8 mouse cellular contexts compared by ENCODE assay signal in the genomic region with DNA sequence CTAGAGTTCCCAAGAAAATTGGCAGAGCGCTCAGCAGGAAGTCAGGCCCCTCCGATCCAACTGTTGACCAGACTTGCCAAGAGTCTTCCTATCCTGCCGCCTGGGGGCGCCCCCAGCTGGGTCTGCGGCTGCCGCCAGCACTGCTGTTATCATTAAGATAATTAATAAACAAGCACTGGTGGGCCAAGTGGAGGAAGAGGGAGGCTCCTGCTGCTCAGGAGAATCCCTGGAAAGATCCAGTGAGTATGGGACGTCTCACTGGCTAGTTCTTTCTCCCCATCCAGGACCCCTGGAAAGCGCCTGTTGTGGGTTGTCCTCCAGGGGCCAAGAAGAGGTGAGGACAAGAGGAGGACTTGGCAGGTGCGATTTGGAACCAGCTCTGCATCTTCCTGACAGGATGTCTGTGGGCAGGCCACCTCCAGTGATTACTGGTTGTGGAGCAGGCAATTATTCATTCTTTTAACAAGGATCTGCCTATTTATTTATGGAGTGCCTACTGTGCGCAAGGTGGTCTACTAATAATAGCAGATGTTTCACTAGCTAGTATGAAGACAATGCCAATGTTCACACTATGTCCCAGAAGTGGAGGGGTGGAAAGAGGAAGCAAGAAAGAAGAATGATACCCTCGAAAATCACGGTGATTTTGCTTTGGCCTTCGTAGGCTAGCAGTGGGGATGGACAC. TPM values are rescaled to one million over a fixed set of nuclear protein-coding genes. Genes with fewer than 3 reads are reported as not detected.
DNase-seq lines count a peak whose midpoint lies in the region; ATAC-seq and TF ChIP-seq lines count a peak whose summit lies in the region.

No protein-coding gene starts in this region.

- 17% methylated on average over 13 of the region's 13 CpGs for WGBS in kidney, embryonic 14.5 days
- 12% methylated on average over 13 of the region's 13 CpGs for WGBS in embryonic facial prominence, embryonic 15.5 days
- 9% methylated on average over 13 of the region's 13 CpGs for WGBS in hindbrain, embryonic 13.5 days

- peak; percentile 24 for DNase-seq in kidney, adult 11 months
- DNase-seq in adrenal gland, postnatal 10 days: peak; percentile 82
- DNase-seq in liver: peak; percentile 69
- peak; percentile 76 for DNase-seq in thymus, postnatal 4 days

- no peaks in the 10 kb centered on the region for H3K36me3 ChIP-seq in kidney, embryonic 14.5 days (ENCODE audit: control insufficient read depth, insufficient read depth, low read length)
- no peaks in the 10 kb centered on the region for H3K36me3 ChIP-seq in embryonic facial prominence, embryonic 15.5 days
- no peaks in the 10 kb centered on the region for H3K36me3 ChIP-seq in hindbrain, embryonic 13.5 days
- no peaks in the 10 kb centered on the region for H3K36me3 ChIP-seq in myocyte (ENCODE audit: control insufficient read depth, insufficient read depth)

- H3K9ac ChIP-seq in kidney, embryonic 14.5 days (ENCODE audit: low read depth, low read length): no peak overlapping the region
- no peak overlapping the region for H3K9ac ChIP-seq in embryonic facial prominence, embryonic 15.5 days
- no peak overlapping the region for H3K9ac ChIP-seq in hindbrain, embryonic 13.5 days

- no peaks in the 10 kb centered on the region for H3K79me2 ChIP-seq in myocyte (ENCODE audit: control insufficient read depth, insufficient read depth)

- peaks cover 12% of the 10 kb centered on the region for H3K27me3 ChIP-seq in kidney, embryonic 14.5 days (ENCODE audit: control insufficient read depth, insufficient read depth, low read length)
- peaks cover 18% of the 10 kb centered on the region for H3K27me3 ChIP-seq in embryonic facial prominence, embryonic 15.5 days
- peaks cover 43% of the 10 kb centered on the region for H3K27me3 ChIP-seq in hindbrain, embryonic 13.5 days
- H3K27me3 ChIP-seq in myocyte (ENCODE audit: control insufficient read depth, insufficient read depth, insufficient read length): peaks cover 4% of the 10 kb centered on the region

- H3K9me3 ChIP-seq in kidney, embryonic 14.5 days (ENCODE audit: control insufficient read depth, low read length): no peaks in the 10 kb centered on the region
- H3K9me3 ChIP-seq in embryonic facial prominence, embryonic 15.5 days (replicated peaks): no peaks in the 10 kb centered on the region
- no peaks in the 10 kb centered on the region for H3K9me3 ChIP-seq in hindbrain, embryonic 13.5 days

- H3ac ChIP-seq in myocyte (ENCODE audit: control insufficient read depth, insufficient read length): no peak overlapping the region

- no peak for TF ChIP-seq POLR2A in myocyte (IDR thresholded peaks at IDR 0.05; ENCODE audit: insufficient read length, low read depth)

- H3K4me1 ChIP-seq in kidney, embryonic 14.5 days (ENCODE audit: control insufficient read depth, insufficient read depth, low read length): peaks cover 19% of the 10 kb centered on the region; the same call in 1 of the 2 replicates
- H3K4me1 ChIP-seq in embryonic facial prominence, embryonic 15.5 days: peaks cover 36% of the 10 kb centered on the region
- peaks cover 45% of the 10 kb centered on the region for H3K4me1 ChIP-seq in hindbrain, embryonic 13.5 days (replicated peaks)

- H3K4me3 ChIP-seq in kidney, embryonic 14.5 days (ENCODE audit: low read length): no peak overlapping the region
- peak overlapping the region; percentile 75; the same call in 1 of the 2 replicates for H3K4me3 ChIP-seq in embryonic facial prominence, embryonic 15.5 days (replicated peaks)
- H3K4me3 ChIP-seq in hindbrain, embryonic 13.5 days: peak overlapping the region; percentile 80
- peak overlapping the region; percentile 24 for H3K4me3 ChIP-seq in myocyte

- ATAC-seq in kidney, embryonic 14.5 days (ENCODE audit: low FRiP score, low TSS enrichment): no peak
- ATAC-seq in embryonic facial prominence, embryonic 15.5 days (ENCODE audit: insufficient number of reproducible peaks, low FRiP score, low TSS enrichment, low read depth): no peak
- ATAC-seq in hindbrain, embryonic 13.5 days (ENCODE audit: low FRiP score): no peak

- H3K4me2 ChIP-seq in kidney, embryonic 14.5 days (replicated peaks; ENCODE audit: low read depth, low read length): no peak overlapping the region
- H3K4me2 ChIP-seq in embryonic facial prominence, embryonic 15.5 days (replicated peaks): peak overlapping the region; percentile 92; the same call in 1 of the 2 replicates
- peak overlapping the region; percentile 96; the same call in 1 of the 2 replicates for H3K4me2 ChIP-seq in hindbrain, embryonic 13.5 days
- H3K4me2 ChIP-seq in myocyte (ENCODE audit: low read depth): no peak overlapping the region

- no peak overlapping the region for H3K27ac ChIP-seq in kidney, embryonic 14.5 days (ENCODE audit: low read depth, low read length)
- H3K27ac ChIP-seq in embryonic facial prominence, embryonic 15.5 days (replicated peaks): no peak overlapping the region
- H3K27ac ChIP-seq in hindbrain, embryonic 13.5 days: no peak overlapping the region

TF ChIP-seq in myocyte, 11 proteins besides CTCF, POLR2A, EP300 and RAD21:
- no peak for TF ChIP-seq MAX (IDR thresholded peaks at IDR 0.05; ENCODE audit: low read depth)
- TF ChIP-seq USF1 (IDR thresholded peaks at IDR 0.05; ENCODE audit: low read depth): no peak
- TF ChIP-seq TCF12 (IDR thresholded peaks at IDR 0.05; ENCODE audit: insufficient read depth, poor library complexity, severe bottlenecking): no peak
- TF ChIP-seq POLR2AphosphoS2 (IDR thresholded peaks at IDR 0.05; ENCODE audit: insufficient read length, low read depth): no peak
- no peak for TF ChIP-seq REST (IDR thresholded peaks at IDR 0.05; ENCODE audit: insufficient read depth, insufficient read length)
- no peak for TF ChIP-seq SRF (IDR thresholded peaks at IDR 0.05; ENCODE audit: control insufficient read depth, insufficient read length, low read depth)
- TF ChIP-seq MYOG (IDR thresholded peaks at IDR 0.05; ENCODE audit: control insufficient read depth in 1 of 3, insufficient read depth in 1 of 3, insufficient read length in 2 of 3, low read depth in 2 of 3): no peak
- TF ChIP-seq MYOD1 (IDR thresholded peaks at IDR 0.05; ENCODE audit: control insufficient read depth in 1 of 3, insufficient read length in 2 of 3, low read depth in 2 of 3): no peak
- no peak for TF ChIP-seq CEBPB (IDR thresholded peaks at IDR 0.05; ENCODE audit: insufficient read depth, poor library complexity, severe bottlenecking)
- no peak for TF ChIP-seq E2F4 (IDR thresholded peaks at IDR 0.05; ENCODE audit: insufficient read depth)
- TF ChIP-seq TCF3 (IDR thresholded peaks at IDR 0.05; ENCODE audit: insufficient read length, low read depth): no peak

RNA-seq across cellular contexts. Expression of a gene that starts 0.9 kb away (rescaled TPM):
- polyA plus RNA-seq in kidney, embryonic 14.5 days (2014; fragmentation: Nextera tagmentation; extraction: Ambion mirVana): 10.2 and 13.8 TPM in 2 replicates
- 1 to 10 TPM; 6.0 to 8.8 TPM for total RNA-seq in adrenal gland, postnatal 10 days (2021)
- polyA plus RNA-seq in embryonic facial prominence, embryonic 15.5 days (2015; fragmentation: Nextera tagmentation; extraction: Ambion mirVana): 31.2 and 31.8 TPM in 2 replicates
- polyA plus RNA-seq in hindbrain, embryonic 13.5 days (2015; fragmentation: Nextera tagmentation; extraction: Ambion mirVana): 19.4 and 20.0 TPM in 2 replicates
- 6.0 TPM for polyA plus RNA-seq in myocyte (2012; fragmentation: generic; extraction: Trizol)

RNA-seq across cellular contexts. Expression of a gene that starts 11.1 kb away (rescaled TPM):
- polyA plus RNA-seq in kidney, embryonic 14.5 days (2014; fragmentation: Nextera tagmentation; extraction: Ambion mirVana): 19.4 and 30.6 TPM in 2 replicates
- 10 to 100 TPM; 17.0 to 21.6 TPM for total RNA-seq in adrenal gland, postnatal 10 days (2021)
- polyA plus RNA-seq in embryonic facial prominence, embryonic 15.5 days (2015; fragmentation: Nextera tagmentation; extraction: Ambion mirVana): 24.5 and 25.8 TPM in 2 replicates
- polyA plus RNA-seq in hindbrain, embryonic 13.5 days (2015; fragmentation: Nextera tagmentation; extraction: Ambion mirVana): 22.2 and 22.6 TPM in 2 replicates
- 13.7 TPM for polyA plus RNA-seq in myocyte (2012; fragmentation: generic; extraction: Trizol)

RNA-seq across cellular contexts. Expression of a gene that starts 38.2 kb away (rescaled TPM):
- polyA plus RNA-seq in kidney, embryonic 14.5 days (2014; fragmentation: Nextera tagmentation; extraction: Ambion mirVana): 0.50 and 0.72 TPM in 2 replicates
- 1 to 10 TPM in 1 of 2 experiments, under 1 TPM in 1; 0.57 to 1.3 TPM for total RNA-seq in adrenal gland, postnatal 10 days (2021)
- polyA plus RNA-seq in embryonic facial prominence, embryonic 15.5 days (2015; fragmentation: Nextera tagmentation; extraction: Ambion mirVana): 0.24 and 0.49 TPM in 2 replicates
- polyA plus RNA-seq in hindbrain, embryonic 13.5 days (2015; fragmentation: Nextera tagmentation; extraction: Ambion mirVana): 0.91 and 1.4 TPM in 2 replicates
- not detected for polyA plus RNA-seq in myocyte (2012; fragmentation: generic; extraction: Trizol)

RNA-seq across cellular contexts. Expression of a gene that starts 56.2 kb away (rescaled TPM):
- polyA plus RNA-seq in kidney, embryonic 14.5 days (2014; fragmentation: Nextera tagmentation; extraction: Ambion mirVana): 0.87 and 1.7 TPM in 2 replicates
- 10 to 100 TPM in 1 of 2 experiments, 1 to 10 TPM in 1; 9.8 to 12.4 TPM for total RNA-seq in adrenal gland, postnatal 10 days (2021)
- polyA plus RNA-seq in embryonic facial prominence, embryonic 15.5 days (2015; fragmentation: Nextera tagmentation; extraction: Ambion mirVana): 1.7 and 2.0 TPM in 2 replicates
- 0.17 and 0.21 TPM in 2 replicates for polyA plus RNA-seq in hindbrain, embryonic 13.5 days (2015; fragmentation: Nextera tagmentation; extraction: Ambion mirVana)
- 0.14 TPM for polyA plus RNA-seq in myocyte (2012; fragmentation: generic; extraction: Trizol)

Comparison
In these comparisons a context has a peak if more than half of its experiments do, and no peak if none do; other contexts are left out.
1. DNase-seq: peak in every context shown above with its lines; median percentile 82 in adrenal gland, postnatal 10 days; 76 in thymus, postnatal 4 days; 69 in liver; 24 in kidney, adult 11 months.
2. H3K4me2 ChIP-seq: peak in embryonic facial prominence, embryonic 15.5 days (single experiment) and hindbrain, embryonic 13.5 days (single experiment); none in kidney, embryonic 14.5 days (single experiment) and myocyte (single experiment).